Mouse (Mus musculus): Measurements from ENCODE around the gene Prkcb. TPM values are rescaled to one million over a fixed set of nuclear protein-coding genes. Genes with fewer than 3 reads are reported as not detected.

Gene Prkcb
- total and polyA plus RNA-seq, 3 experiments = 3.6 to 4.5 (median 3.8) TPM

- Histone ChIP-seq H3K4me3 (no peak overlapping the region), H3K36me3 (ENCODE audit: control insufficient read depth, insufficient read depth, low read length) (no peaks in the 10 kb centered on the region), H3K27ac (no peak overlapping the region), H3K9ac (ENCODE audit: low read depth, low read length) (no peak overlapping the region), H3K79me2 (replicated peaks; ENCODE audit: control insufficient read depth, insufficient read depth, low read length) (no peaks in the 10 kb centered on the region), H3K27me3 (ENCODE audit: control insufficient read depth, insufficient read depth, low read length) (no peaks in the 10 kb centered on the region), H3K4me1 (ENCODE audit: control insufficient read depth, insufficient read depth, low read length) (peaks cover 3% of the 10 kb centered on the region)
- WGBS = 23% methylated on average over 5 of the region's 5 CpGs
- no peak for TF ChIP-seq POLR2A (IDR thresholded peaks at IDR 0.05; ENCODE audit: insufficient read depth, low read depth, low read length)
- no peak for TF ChIP-seq CTCF (IDR thresholded peaks at IDR 0.05)
- TF ChIP-seq EP300 (IDR thresholded peaks at IDR 0.05; ENCODE audit: insufficient read depth, low read depth, low read length) = no peak
- intact Hi-C loops (cut with DNase I) = loop anchor here (5.0 kb wide), 1 partner anchor 240 kb away; no protein-coding TSS in a partner anchor
- DNase-seq = peak in 1 of 2 experiments; percentile 18
Observed at GRCm38 (mm10) chr7:122562586-122562985, 274.0 kb downstream of the Prkcb start.

- no peak for DNase-seq
- H3K79me2 ChIP-seq (replicated peaks; ENCODE audit: control insufficient read depth, insufficient read depth, low read length) = no peaks in the 10 kb centered on the region
- no peak overlapping the region for H3K27ac ChIP-seq
- intact Hi-C loops (cut with DNase I) = loop anchor here (5.0 kb wide), 1 partner anchor 93 kb away; no protein-coding TSS in a partner anchor
- 53% methylated on average over 1 of the region's 1 CpGs for WGBS
- H3K9ac ChIP-seq (ENCODE audit: low read depth, low read length) = no peak overlapping the region
- TF ChIP-seq POLR2A (IDR thresholded peaks at IDR 0.05; ENCODE audit: insufficient read depth, low read depth, low read length) = no peak
- no peak for TF ChIP-seq EP300 (IDR thresholded peaks at IDR 0.05; ENCODE audit: insufficient read depth, low read depth, low read length)
- no peak for TF ChIP-seq CTCF (IDR thresholded peaks at IDR 0.05)
- no peaks in the 10 kb centered on the region for H3K36me3 ChIP-seq (ENCODE audit: control insufficient read depth, insufficient read depth, low read length)
- H3K4me3 ChIP-seq = no peak overlapping the region
- peaks cover 3% of the 10 kb centered on the region for H3K4me1 ChIP-seq (ENCODE audit: control insufficient read depth, insufficient read depth, low read length)
- no peaks in the 10 kb centered on the region for H3K27me3 ChIP-seq (ENCODE audit: control insufficient read depth, insufficient read depth, low read length)
Observed at GRCm38 (mm10) chr7:122565371-122565770, 276.8 kb downstream of the Prkcb start.

- intact Hi-C loops (cut with DNase I) = loop anchor here (5.0 kb wide), 1 partner anchor 94 kb away; no protein-coding TSS in a partner anchor
- H3K27ac ChIP-seq = no peak overlapping the region
- 50% methylated on average over 7 of the region's 7 CpGs for WGBS
- H3K36me3 ChIP-seq (ENCODE audit: control insufficient read depth, insufficient read depth, low read length) = no peaks in the 10 kb centered on the region
- peaks cover 3% of the 10 kb centered on the region for H3K4me1 ChIP-seq (ENCODE audit: control insufficient read depth, insufficient read depth, low read length)
- no peaks in the 10 kb centered on the region for H3K27me3 ChIP-seq (ENCODE audit: control insufficient read depth, insufficient read depth, low read length)
- no peak overlapping the region for H3K4me3 ChIP-seq
- TF ChIP-seq CTCF (IDR thresholded peaks at IDR 0.05) (no peak), EP300 (IDR thresholded peaks at IDR 0.05; ENCODE audit: insufficient read depth, low read depth, low read length) (no peak), POLR2A (IDR thresholded peaks at IDR 0.05; ENCODE audit: insufficient read depth, low read depth, low read length) (no peak)
- no peaks in the 10 kb centered on the region for H3K79me2 ChIP-seq (replicated peaks; ENCODE audit: control insufficient read depth, insufficient read depth, low read length)
- DNase-seq = no peak
- H3K9ac ChIP-seq (ENCODE audit: low read depth, low read length) = no peak overlapping the region
Observed at GRCm38 (mm10) chr7:122566011-122566410, 277.5 kb downstream of the Prkcb start.

- Histone ChIP-seq H3K27me3 (ENCODE audit: control insufficient read depth, insufficient read depth, low read length) (no peaks in the 10 kb centered on the region), H3K79me2 (replicated peaks; ENCODE audit: control insufficient read depth, insufficient read depth, low read length) (no peaks in the 10 kb centered on the region), H3K4me3 (no peak overlapping the region), H3K4me1 (ENCODE audit: control insufficient read depth, insufficient read depth, low read length) (peaks cover 2% of the 10 kb centered on the region; the same call in 1 of the 2 replicates), H3K9ac (ENCODE audit: low read depth, low read length) (no peak overlapping the region), H3K36me3 (ENCODE audit: control insufficient read depth, insufficient read depth, low read length) (no peaks in the 10 kb centered on the region), H3K27ac (no peak overlapping the region)
- no peak for TF ChIP-seq EP300 (IDR thresholded peaks at IDR 0.05; ENCODE audit: insufficient read depth, low read depth, low read length)
- TF ChIP-seq POLR2A (IDR thresholded peaks at IDR 0.05; ENCODE audit: insufficient read depth, low read depth, low read length) = no peak
- TF ChIP-seq CTCF (IDR thresholded peaks at IDR 0.05) = no peak
- intact Hi-C loops (cut with DNase I) = loop anchor here (5.0 kb wide), 1 partner anchor 96 kb away; no protein-coding TSS in a partner anchor
- WGBS = 83% methylated on average over 7 of the region's 7 CpGs
- no peak for DNase-seq
Observed at GRCm38 (mm10) chr7:122568787-122569186, 280.2 kb downstream of the Prkcb start.

GRCm38 (mm10) chr7:122570407-122570806, 281.9 kb downstream of the Prkcb start:
- Histone ChIP-seq H3K4me3 (no peak overlapping the region), H3K4me1 (ENCODE audit: control insufficient read depth, insufficient read depth, low read length) (peaks cover 2% of the 10 kb centered on the region; the same call in 1 of the 2 replicates), H3K9ac (ENCODE audit: low read depth, low read length) (no peak overlapping the region), H3K27me3 (ENCODE audit: control insufficient read depth, insufficient read depth, low read length) (no peaks in the 10 kb centered on the region), H3K27ac (no peak overlapping the region), H3K36me3 (ENCODE audit: control insufficient read depth, insufficient read depth, low read length) (no peaks in the 10 kb centered on the region), H3K79me2 (replicated peaks; ENCODE audit: control insufficient read depth, insufficient read depth, low read length) (no peaks in the 10 kb centered on the region)
- 59% methylated on average over 4 of the region's 4 CpGs for WGBS
- no peak for DNase-seq
- intact Hi-C loops (cut with DNase I) = no loop called here
- no peak for TF ChIP-seq POLR2A (IDR thresholded peaks at IDR 0.05; ENCODE audit: insufficient read depth, low read depth, low read length)
- TF ChIP-seq EP300 (IDR thresholded peaks at IDR 0.05; ENCODE audit: insufficient read depth, low read depth, low read length) = no peak
- no peak for TF ChIP-seq CTCF (IDR thresholded peaks at IDR 0.05)

- no peak for TF ChIP-seq EP300 (IDR thresholded peaks at IDR 0.05; ENCODE audit: insufficient read depth, low read depth, low read length)
- no peak for TF ChIP-seq CTCF (IDR thresholded peaks at IDR 0.05)
- TF ChIP-seq POLR2A (IDR thresholded peaks at IDR 0.05; ENCODE audit: insufficient read depth, low read depth, low read length) = no peak
- Histone ChIP-seq H3K4me1 (ENCODE audit: control insufficient read depth, insufficient read depth, low read length) (peaks cover 2% of the 10 kb centered on the region; the same call in 1 of the 2 replicates), H3K9ac (ENCODE audit: low read depth, low read length) (no peak overlapping the region), H3K4me3 (no peak overlapping the region), H3K79me2 (replicated peaks; ENCODE audit: control insufficient read depth, insufficient read depth, low read length) (no peaks in the 10 kb centered on the region), H3K27me3 (ENCODE audit: control insufficient read depth, insufficient read depth, low read length) (no peaks in the 10 kb centered on the region), H3K36me3 (ENCODE audit: control insufficient read depth, insufficient read depth, low read length) (no peaks in the 10 kb centered on the region), H3K27ac (no peak overlapping the region)
- DNase-seq = no peak
- WGBS = 53% methylated on average over 3 of the region's 3 CpGs
- intact Hi-C loops (cut with DNase I) = no loop called here
Observed at GRCm38 (mm10) chr7:122573101-122573635, 284.6 kb downstream of the Prkcb start.

Measured in heart, adult 2 months (tissue).